Mouse (Mus musculus): ENCODE measurements at regions not wholly inside any gene's neighbourhood (a gene's known extent, or its start where the extent isn't known, plus 50 kb on each side); places are given as distances from the start of the nearest gene placed in this dataset.

GRCm38 (mm10) chrX:143996716-143997115 is 63.6 kb upstream of the Dcx start:
- intact Hi-C loops (cut with DNase I), result loop anchor here (5.0 kb wide), 1 partner anchor 259 kb away; no protein-coding TSS in a partner anchor

Data from adrenal gland (tissue).